Mouse (Mus musculus) neural tube, embryonic 12.5 days (tissue): Measurements from ENCODE around the gene Gtf2i. TPM values are rescaled to one million over a fixed set of nuclear protein-coding genes. Genes with fewer than 3 reads are reported as not detected.

Experiments
- ATAC-seq: fragments of 200-750 bp; cut with Nextera tagmentation; 2 replicates; pipeline ENCODE4 v1.8.0; 2017; ENCODE audit warnings: low read depth, mild to moderate bottlenecking, moderate TSS enrichment, moderate library complexity; ENCODE audit not compliant: low FRiP score
- H3K27ac ChIP-seq: fragments of 300-500 bp; sonication (generic); 2 replicates; pipeline ENCODE4 v1.5.1; 2016
- H3K27me3 ChIP-seq: fragments of 300-500 bp; sonication (generic); replicated peaks from 2 replicates; pipeline ENCODE4 v1.6.1; 2016; ENCODE audit warnings: mild to moderate bottlenecking
- H3K36me3 ChIP-seq: fragments of 300-500 bp; sonication (generic); 2 replicates; pipeline ENCODE4 v1.6.1; 2016; ENCODE audit warnings: mild to moderate bottlenecking
- H3K4me1 ChIP-seq: fragments of 300-500 bp; sonication (generic); 2 replicates; pipeline ENCODE4 v1.6.1; 2016
- H3K4me2 ChIP-seq: fragments of 300-500 bp; sonication (generic); replicated peaks from 2 replicates; pipeline ENCODE4 v1.6.1; 2016; ENCODE audit warnings: mild to moderate bottlenecking
- H3K4me3 ChIP-seq: fragments of 300-500 bp; sonication (generic); 2 replicates; pipeline ENCODE4 v1.5.1; 2016
- H3K9ac ChIP-seq: fragments of 300-500 bp; sonication (generic); 2 replicates; pipeline ENCODE4 v1.6.1; 2016; ENCODE audit warnings: mild to moderate bottlenecking
- H3K9me3 ChIP-seq: fragments of 300-500 bp; sonication (generic); 2 replicates; pipeline ENCODE4 v1.6.1; 2016; ENCODE audit warnings: mild to moderate bottlenecking
- WGBS: fragments of 180-500 bp; shearing (Covaris S2); methylation state at CpG from one replicate; pipeline ENCODE4 v1.1.7; 2016; 5-methylcytosine and 5-hydroxymethylcytosine counted together
- polyA plus RNA-seq: library from polyadenylated mRNA; unstranded; fragments of >200 nt; fragmentation: Nextera tagmentation; extraction: Ambion mirVana; gene quantifications from 2 replicates; pipeline ENCODE4 v1.2.1, GENCODE M21; 2016

The Gtf2i gene
- polyA plus RNA-seq, 1 experiment from 2014 or later: 214 TPM

DNA sequence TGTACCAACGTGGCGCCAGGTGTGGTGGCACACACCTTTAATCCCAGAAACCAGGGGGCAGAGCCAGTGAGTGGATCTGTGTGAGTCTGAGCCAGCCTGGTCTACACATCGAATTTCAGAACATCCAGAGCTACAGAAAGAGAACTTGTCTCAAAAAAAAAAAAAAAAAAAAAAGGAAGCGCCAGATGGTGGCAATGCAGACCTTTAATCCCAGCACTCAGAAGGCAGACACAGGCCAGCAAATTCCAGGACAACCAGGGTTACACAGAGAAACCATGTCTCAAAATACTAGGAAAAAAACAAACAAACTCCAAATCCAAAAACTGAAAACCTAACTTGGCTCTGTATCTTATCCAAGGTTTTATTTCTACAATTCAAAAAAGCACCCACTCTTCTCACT is 44.0 kb downstream of the Gtf2i start:
- H3K9me3 ChIP-seq: no peaks in the 10 kb centered on the region
- 98% methylated on average over 4 of the region's 4 CpGs for WGBS
- no peak overlapping the region for H3K4me2 ChIP-seq
- H3K36me3 ChIP-seq: peaks cover 86% of the 10 kb centered on the region
- no peaks in the 10 kb centered on the region for H3K4me1 ChIP-seq
- no peaks in the 10 kb centered on the region for H3K27me3 ChIP-seq
- no peak overlapping the region for H3K27ac ChIP-seq
- ATAC-seq: no peak
- no peak overlapping the region for H3K9ac ChIP-seq
- H3K4me3 ChIP-seq: no peak overlapping the region

DNA sequence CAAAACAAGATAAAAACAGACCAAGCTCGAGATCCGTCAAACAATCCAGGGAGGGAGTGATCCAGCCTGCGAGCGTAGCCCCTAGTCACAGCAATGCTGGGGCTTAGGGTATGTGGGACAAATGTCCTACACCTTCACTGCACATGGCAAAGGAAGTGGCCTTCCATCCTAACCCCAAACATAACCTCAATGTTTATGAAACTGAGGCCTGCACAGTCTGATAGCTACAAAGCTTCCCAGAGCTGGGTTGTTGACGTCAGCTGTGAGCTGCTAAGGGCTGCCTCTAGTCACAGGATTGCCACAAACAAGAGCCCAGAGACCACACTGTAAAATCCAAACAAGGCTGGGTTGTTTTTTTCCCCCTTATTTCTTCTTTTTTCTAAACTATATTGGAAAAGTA is 44.8 kb downstream of the Gtf2i start:
- 93% methylated on average over 5 of the region's 5 CpGs for WGBS
- Histone ChIP-seq H3K27ac (no peak overlapping the region), H3K27me3 (no peaks in the 10 kb centered on the region), H3K4me3 (no peak overlapping the region), H3K9me3 (no peaks in the 10 kb centered on the region), H3K9ac (no peak overlapping the region), H3K36me3 (peaks cover 86% of the 10 kb centered on the region), H3K4me2 (no peak overlapping the region), H3K4me1 (no peaks in the 10 kb centered on the region)
- ATAC-seq: no peak

GRCm38 (mm10) chr5:134268751-134269150 is 45.8 kb downstream of the Gtf2i start:
- H3K4me1 ChIP-seq: no peaks in the 10 kb centered on the region
- H3K4me2 ChIP-seq: no peak overlapping the region
- H3K27ac ChIP-seq: no peak overlapping the region
- peaks cover 88% of the 10 kb centered on the region for H3K36me3 ChIP-seq
- no peak overlapping the region for H3K4me3 ChIP-seq
- ATAC-seq: no peak
- no peaks in the 10 kb centered on the region for H3K27me3 ChIP-seq
- WGBS: 98% methylated on average over 8 of the region's 8 CpGs
- no peaks in the 10 kb centered on the region for H3K9me3 ChIP-seq
- H3K9ac ChIP-seq: no peak overlapping the region

DNA sequence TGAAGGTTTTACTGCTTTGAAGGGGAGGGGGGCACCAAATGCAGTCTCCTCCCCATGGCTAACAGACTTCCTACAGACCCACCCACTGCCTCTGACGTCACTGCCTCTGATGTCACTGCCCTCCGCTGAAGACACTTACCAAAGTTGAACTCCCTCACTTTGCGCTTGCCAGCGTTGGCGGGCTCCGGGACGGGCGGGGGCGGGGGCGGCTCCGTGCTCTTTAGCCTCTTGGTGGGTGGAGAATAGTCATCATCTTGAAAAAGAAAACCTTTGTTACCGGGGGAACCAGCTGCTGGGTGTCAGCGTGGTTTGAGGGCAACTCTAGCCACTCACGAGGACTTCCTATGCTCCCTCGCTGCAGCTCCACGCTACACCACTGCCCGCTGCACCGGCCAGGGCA is 48.2 kb downstream of the Gtf2i start:
- no peaks in the 10 kb centered on the region for H3K9me3 ChIP-seq
- no peak overlapping the region for H3K9ac ChIP-seq
- H3K27me3 ChIP-seq: no peaks in the 10 kb centered on the region
- no peak overlapping the region for H3K4me2 ChIP-seq
- WGBS: 85% methylated on average over 18 of the region's 18 CpGs
- no peaks in the 10 kb centered on the region for H3K4me1 ChIP-seq
- no peak for ATAC-seq
- H3K4me3 ChIP-seq: no peak overlapping the region
- peaks cover 88% of the 10 kb centered on the region for H3K36me3 ChIP-seq
- no peak overlapping the region for H3K27ac ChIP-seq

DNA sequence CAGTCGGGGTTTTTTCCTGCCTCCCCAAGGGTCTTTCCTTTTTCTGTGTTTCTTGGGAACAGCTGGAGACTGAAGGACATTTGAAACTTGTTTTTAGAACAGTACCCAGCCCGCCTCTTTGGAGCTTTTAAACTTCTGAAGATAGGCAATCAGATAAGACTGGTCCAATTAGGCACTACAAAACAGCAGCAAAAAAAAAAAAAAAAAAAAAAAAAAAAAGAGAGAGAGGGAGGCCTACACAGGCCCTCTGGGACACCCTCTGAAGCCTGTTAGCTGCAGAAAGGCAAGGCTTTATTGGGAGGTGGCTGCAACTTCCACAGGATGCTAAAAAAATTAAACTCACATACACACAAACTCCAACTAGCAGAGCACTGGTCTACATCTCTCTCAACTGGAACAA is 48.7 kb downstream of the Gtf2i start:
- no peaks in the 10 kb centered on the region for H3K9me3 ChIP-seq
- no peak overlapping the region for H3K4me3 ChIP-seq
- no peak for ATAC-seq
- peaks cover 88% of the 10 kb centered on the region for H3K36me3 ChIP-seq
- H3K4me2 ChIP-seq: no peak overlapping the region
- no peak overlapping the region for H3K27ac ChIP-seq
- no peak overlapping the region for H3K9ac ChIP-seq
- 89% methylated on average over 2 of the region's 2 CpGs for WGBS
- H3K4me1 ChIP-seq: no peaks in the 10 kb centered on the region
- H3K27me3 ChIP-seq: no peaks in the 10 kb centered on the region

GRCm38 (mm10) chr5:134260001-134260636 is 54.4 kb downstream of the Gtf2i start:
- Histone ChIP-seq H3K4me2 (no peak overlapping the region), H3K9me3 (no peaks in the 10 kb centered on the region), H3K9ac (no peak overlapping the region), H3K4me1 (no peaks in the 10 kb centered on the region), H3K27me3 (no peaks in the 10 kb centered on the region), H3K27ac (no peak overlapping the region), H3K4me3 (no peak overlapping the region), H3K36me3 (peaks cover 97% of the 10 kb centered on the region)
- no peak for ATAC-seq
- WGBS: 87% methylated on average over 9 of the region's 9 CpGs

- no peak overlapping the region for H3K9ac ChIP-seq
- H3K27me3 ChIP-seq: no peaks in the 10 kb centered on the region
- H3K4me2 ChIP-seq: no peak overlapping the region
- H3K27ac ChIP-seq: no peak overlapping the region
- 94% methylated on average over 2 of the region's 2 CpGs for WGBS
- ATAC-seq: no peak
- no peaks in the 10 kb centered on the region for H3K4me1 ChIP-seq
- peaks cover 97% of the 10 kb centered on the region for H3K36me3 ChIP-seq
- H3K4me3 ChIP-seq: no peak overlapping the region
- H3K9me3 ChIP-seq: no peaks in the 10 kb centered on the region
Observed at GRCm38 (mm10) chr5:134258934-134259333, 55.6 kb downstream of the Gtf2i start.

GRCm38 (mm10) chr5:134258395-134258794 is 56.2 kb downstream of the Gtf2i start:
- Histone ChIP-seq H3K4me2 (no peak overlapping the region), H3K4me1 (no peaks in the 10 kb centered on the region), H3K27ac (no peak overlapping the region), H3K36me3 (peaks cover 97% of the 10 kb centered on the region), H3K27me3 (no peaks in the 10 kb centered on the region), H3K9me3 (no peaks in the 10 kb centered on the region), H3K4me3 (no peak overlapping the region), H3K9ac (no peak overlapping the region)
- 84% methylated on average over 4 of the region's 4 CpGs for WGBS
- no peak for ATAC-seq

GRCm38 (mm10) chr5:134257349-134258031 is 57.1 kb downstream of the Gtf2i start:
- H3K9me3 ChIP-seq: no peaks in the 10 kb centered on the region
- H3K4me1 ChIP-seq: no peaks in the 10 kb centered on the region
- no peak overlapping the region for H3K27ac ChIP-seq
- H3K4me3 ChIP-seq: no peak overlapping the region
- no peak overlapping the region for H3K9ac ChIP-seq
- no peaks in the 10 kb centered on the region for H3K27me3 ChIP-seq
- no peak for ATAC-seq
- no peak overlapping the region for H3K4me2 ChIP-seq
- peaks cover 97% of the 10 kb centered on the region for H3K36me3 ChIP-seq
- WGBS: 92% methylated on average over 13 of the region's 13 CpGs

- WGBS: 93% methylated on average over 10 of the region's 10 CpGs
- Histone ChIP-seq H3K27me3 (no peaks in the 10 kb centered on the region), H3K27ac (no peak overlapping the region), H3K4me3 (no peak overlapping the region), H3K4me1 (no peaks in the 10 kb centered on the region), H3K36me3 (peaks cover 96% of the 10 kb centered on the region), H3K9me3 (no peaks in the 10 kb centered on the region), H3K9ac (no peak overlapping the region), H3K4me2 (no peak overlapping the region)
- no peak for ATAC-seq
Observed at GRCm38 (mm10) chr5:134255294-134255693, 59.3 kb downstream of the Gtf2i start.

DNA sequence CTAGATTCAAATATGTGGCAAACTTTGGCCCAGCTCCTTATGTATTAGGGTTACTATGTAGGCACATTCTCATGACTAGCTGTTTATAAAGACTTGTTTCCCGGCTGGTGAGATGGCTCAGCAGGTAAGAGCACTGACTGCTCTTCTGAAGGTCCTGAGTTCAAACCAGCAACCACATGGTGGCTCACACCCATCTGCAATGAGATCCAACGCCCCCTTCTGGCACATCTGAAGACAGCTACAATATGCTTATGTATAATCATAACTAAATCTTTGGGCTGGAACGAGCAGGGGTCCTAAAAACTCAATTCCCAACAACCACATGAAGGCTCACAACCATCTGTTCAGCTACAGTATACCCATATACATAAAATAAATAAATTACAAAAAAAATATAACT is 60.8 kb downstream of the Gtf2i start:
- Histone ChIP-seq H3K36me3 (peaks cover 94% of the 10 kb centered on the region), H3K27ac (no peak overlapping the region), H3K9me3 (no peaks in the 10 kb centered on the region), H3K9ac (no peak overlapping the region), H3K4me3 (no peak overlapping the region), H3K4me2 (no peak overlapping the region), H3K4me1 (no peaks in the 10 kb centered on the region), H3K27me3 (no peaks in the 10 kb centered on the region)
- WGBS: 78% methylated on average over 3 of the region's 3 CpGs
- no peak for ATAC-seq

GRCm38 (mm10) chr5:134251083-134251482 is 63.5 kb downstream of the Gtf2i start:
- no peak overlapping the region for H3K9ac ChIP-seq
- WGBS: 98% methylated on average over 4 of the region's 4 CpGs
- H3K4me2 ChIP-seq: no peak overlapping the region
- no peaks in the 10 kb centered on the region for H3K27me3 ChIP-seq
- no peak for ATAC-seq
- H3K4me3 ChIP-seq: no peak overlapping the region
- H3K9me3 ChIP-seq: no peaks in the 10 kb centered on the region
- H3K27ac ChIP-seq: no peak overlapping the region
- H3K36me3 ChIP-seq: peaks cover 97% of the 10 kb centered on the region
- no peaks in the 10 kb centered on the region for H3K4me1 ChIP-seq

DNA sequence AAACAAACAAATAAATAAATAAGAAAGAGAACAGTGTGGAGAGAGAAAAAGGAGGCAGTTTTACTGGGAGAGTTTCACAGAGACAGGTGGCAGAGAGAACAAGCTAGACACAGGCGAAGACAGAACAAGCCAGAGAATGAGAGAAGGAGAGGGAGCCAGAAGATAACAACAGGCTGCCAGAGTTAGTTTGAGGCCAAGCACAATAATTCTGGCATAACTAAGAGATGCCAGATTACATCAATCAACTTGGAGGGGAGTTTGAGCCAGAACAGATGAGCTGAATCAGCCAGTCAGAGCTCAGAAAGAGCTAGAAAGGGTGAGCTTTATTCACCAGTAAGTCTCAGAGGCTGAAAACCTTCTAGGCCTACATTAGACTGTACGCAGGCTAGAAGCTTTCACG is 64.0 kb downstream of the Gtf2i start:
- no peaks in the 10 kb centered on the region for H3K4me1 ChIP-seq
- H3K4me2 ChIP-seq: no peak overlapping the region
- H3K27ac ChIP-seq: no peak overlapping the region
- peaks cover 97% of the 10 kb centered on the region for H3K36me3 ChIP-seq
- no peak overlapping the region for H3K4me3 ChIP-seq
- H3K27me3 ChIP-seq: no peaks in the 10 kb centered on the region
- WGBS: 94% methylated on average over 3 of the region's 3 CpGs
- no peak overlapping the region for H3K9ac ChIP-seq
- ATAC-seq: no peak
- H3K9me3 ChIP-seq: no peaks in the 10 kb centered on the region
